Mouse (Mus musculus): ENCODE results near the gene Ablim1. TPM values are rescaled to one million over a fixed set of nuclear protein-coding genes. Genes with fewer than 3 reads are reported as not detected.

Gene Ablim1
- total RNA-seq, 2 experiments from 2014 or later: 38.5 to 56.1 TPM

GRCm38 (mm10) chr19:57001926-57002325, 312.8 kb downstream of the Ablim1 start:
- Histone ChIP-seq H3K27ac (no peak overlapping the region), H3K4me3 (no peak overlapping the region)
- DNase-seq: no peak
- intact Hi-C loops (cut with DNase I): no loop called here
- no peak for TF ChIP-seq CTCF (IDR thresholded peaks at IDR 0.05)

GRCm38 (mm10) chr19:57000592-57000991, 314.1 kb downstream of the Ablim1 start:
- intact Hi-C loops (cut with DNase I): no loop called here
- Histone ChIP-seq H3K4me3 (no peak overlapping the region), H3K27ac (no peak overlapping the region)
- TF ChIP-seq CTCF (IDR thresholded peaks at IDR 0.05): no peak
- DNase-seq: no peak

GRCm38 (mm10) chr19:56999781-57000180, 314.9 kb downstream of the Ablim1 start:
- no peak for TF ChIP-seq CTCF (IDR thresholded peaks at IDR 0.05)
- H3K27ac ChIP-seq: peak overlapping the region; percentile 24; the same call in 1 of the 2 replicates
- intact Hi-C loops (cut with DNase I): no loop called here
- DNase-seq: no peak
- H3K4me3 ChIP-seq: no peak overlapping the region

GRCm38 (mm10) chr19:56998910-56999309, 315.8 kb downstream of the Ablim1 start:
- Histone ChIP-seq H3K4me3 (no peak overlapping the region), H3K27ac (peak overlapping the region; percentile 77)
- TF ChIP-seq CTCF (IDR thresholded peaks at IDR 0.05): no peak
- no peak for DNase-seq
- intact Hi-C loops (cut with DNase I): no loop called here

GRCm38 (mm10) chr19:56998331-56998730, 316.4 kb downstream of the Ablim1 start:
- no peak for TF ChIP-seq CTCF (IDR thresholded peaks at IDR 0.05)
- intact Hi-C loops (cut with DNase I): no loop called here
- no peak overlapping the region for H3K4me3 ChIP-seq
- DNase-seq: no peak
- peak overlapping the region; percentile 77; the same call in 1 of the 2 replicates for H3K27ac ChIP-seq

- peak overlapping the region; percentile 48 for H3K4me3 ChIP-seq
- peak; percentile 33; the same call in 1 of the 2 replicates for TF ChIP-seq CTCF (IDR thresholded peaks at IDR 0.05)
- peak; percentile 77 for DNase-seq
- H3K27ac ChIP-seq: peak overlapping the region; percentile 77
- intact Hi-C loops (cut with DNase I): no loop called here
Measured at GRCm38 (mm10) chr19:56997164-56997599, 317.5 kb downstream of the Ablim1 start.

GRCm38 (mm10) chr19:56995441-56995840, 319.3 kb downstream of the Ablim1 start:
- no peak for TF ChIP-seq CTCF (IDR thresholded peaks at IDR 0.05)
- DNase-seq: no peak
- intact Hi-C loops (cut with DNase I): no loop called here
- H3K4me3 ChIP-seq: no peak overlapping the region
- 0 out of 2 replicates have a peak overlapping the region, but pooled peaks have one; percentile 17 for H3K27ac ChIP-seq

- peak; percentile 64 for DNase-seq
- no peak for TF ChIP-seq CTCF (IDR thresholded peaks at IDR 0.05)
- Histone ChIP-seq H3K27ac (peak overlapping the region; percentile 28; the same call in 1 of the 2 replicates), H3K4me3 (no peak overlapping the region)
- intact Hi-C loops (cut with DNase I): no loop called here
Measured at GRCm38 (mm10) chr19:56994653-56995052, 320.1 kb downstream of the Ablim1 start.

GRCm38 (mm10) chr19:56993763-56994162, 321.0 kb downstream of the Ablim1 start:
- DNase-seq: no peak
- intact Hi-C loops (cut with DNase I): no loop called here
- peak overlapping the region; percentile 35; the same call in 1 of the 2 replicates for H3K27ac ChIP-seq
- TF ChIP-seq CTCF (IDR thresholded peaks at IDR 0.05): no peak
- no peak overlapping the region for H3K4me3 ChIP-seq

GRCm38 (mm10) chr19:56992978-56993545, 321.7 kb downstream of the Ablim1 start:
- intact Hi-C loops (cut with DNase I): no loop called here
- no peak for TF ChIP-seq CTCF (IDR thresholded peaks at IDR 0.05)
- Histone ChIP-seq H3K4me3 (no peak overlapping the region), H3K27ac (0 out of 2 replicates have a peak overlapping the region, but pooled peaks have one; percentile 7)
- DNase-seq: no peak

- Histone ChIP-seq H3K4me3 (no peak overlapping the region), H3K27ac (no peak overlapping the region)
- TF ChIP-seq CTCF (IDR thresholded peaks at IDR 0.05): no peak
- DNase-seq: no peak
- intact Hi-C loops (cut with DNase I): no loop called here
Measured at GRCm38 (mm10) chr19:56990367-56991111, 324.2 kb downstream of the Ablim1 start.

- intact Hi-C loops (cut with DNase I): no loop called here
- DNase-seq: no peak
- no peak for TF ChIP-seq CTCF (IDR thresholded peaks at IDR 0.05)
- Histone ChIP-seq H3K4me3 (no peak overlapping the region), H3K27ac (no peak overlapping the region)
Measured at GRCm38 (mm10) chr19:56989171-56989570, 325.5 kb downstream of the Ablim1 start.

- intact Hi-C loops (cut with DNase I): no loop called here
- no peak for TF ChIP-seq CTCF (IDR thresholded peaks at IDR 0.05)
- no peak overlapping the region for H3K4me3 ChIP-seq
- peak; percentile 60 for DNase-seq
- peak overlapping the region; percentile 61 for H3K27ac ChIP-seq
Measured at GRCm38 (mm10) chr19:56984229-56984628, 330.5 kb downstream of the Ablim1 start.
